Mouse (Mus musculus) heart, adult 2 months (tissue): ENCODE measurements around the gene Lrrc29. TPM values are rescaled to one million over a fixed set of nuclear protein-coding genes. Genes with fewer than 3 reads are reported as not detected.

Experiments
- DNase-seq, 2 experiments: peaks; one replicate each; pipeline ENCODE4 v3.0.0; 2021
- H3K27ac ChIP-seq: fragments of 200-600 bp; 2 replicates; pipeline ENCODE4 v1.8.1; 2022
- H3K27me3 ChIP-seq: fragments of 200-500 bp; 2 replicates; pipeline ENCODE4 v1.6.1; 2012; ENCODE audit warnings: mild to moderate bottlenecking, low read length, inconsistent platforms, mixed read lengths; ENCODE audit not compliant: control insufficient read depth, insufficient read depth
- H3K36me3 ChIP-seq: fragments of 200-500 bp; 2 replicates; pipeline ENCODE4 v1.6.1; 2012; ENCODE audit warnings: low read length, inconsistent platforms; ENCODE audit not compliant: control insufficient read depth, insufficient read depth
- H3K4me1 ChIP-seq: fragments of 200-500 bp; 2 replicates; pipeline ENCODE4 v1.6.1; 2011; ENCODE audit warnings: low read length; ENCODE audit not compliant: control insufficient read depth, insufficient read depth
- H3K4me3 ChIP-seq: fragments of 200-600 bp; 2 replicates; pipeline ENCODE4 v1.8.1; 2022
- H3K79me2 ChIP-seq: fragments of 200-500 bp; replicated peaks from 2 replicates; pipeline ENCODE4 v1.6.1; 2012; ENCODE audit warnings: mild to moderate bottlenecking, inconsistent platforms, low read length, moderate library complexity, mixed read lengths; ENCODE audit not compliant: control insufficient read depth, insufficient read depth
- H3K9ac ChIP-seq: fragments of 200-500 bp; 2 replicates; pipeline ENCODE4 v1.6.1; 2012; ENCODE audit warnings: low read depth, mild to moderate bottlenecking, control low read depth, inconsistent platforms, low read length, mixed read lengths
- CTCF ChIP-seq: fragments of 200-600 bp; IDR thresholded peaks from 2 replicates; pipeline ENCODE4 v1.8.1; 2022; ENCODE audit warnings: antibody characterized with exemption, mild to moderate bottlenecking, moderate library complexity
- EP300 ChIP-seq: fragments of 200-500 bp; IDR thresholded peaks from 2 replicates; pipeline ENCODE4 v1.6.1; 2011; ENCODE audit warnings: low read depth, low read length, control low read depth; ENCODE audit not compliant: insufficient read depth
- POLR2A ChIP-seq: fragments of 200-500 bp; IDR thresholded peaks from 2 replicates; pipeline ENCODE4 v1.6.1; 2011; ENCODE audit warnings: mild to moderate bottlenecking, low read depth, low read length, control low read depth; ENCODE audit not compliant: insufficient read depth
- WGBS: fragments of 180-500 bp; shearing (Covaris S2); methylation state at CpG from one replicate; pipeline ENCODE4 v1.1.7; 2018; 5-methylcytosine and 5-hydroxymethylcytosine counted together
- intact Hi-C: fragments of 180-260 bp; cut with DNase I; formaldehyde crosslinking; loops from one replicate; pipeline ENCODE4 v1.15.1; 2025
- polyA plus RNA-seq: library from polyadenylated mRNA; depleted of rRNA; stranded (reverse); fragments of >200 nt; gene quantifications from 2 replicates; pipeline ENCODE4 v1.2.3, GENCODE M21; 2012
- total RNA-seq, 2 experiments: library from RNA; stranded (reverse); gene quantifications; 2 replicates each; pipeline ENCODE4 v1.2.3; 2021

Lrrc29 gene
- total and polyA plus RNA-seq, 3 experiments: 0.93 to 2.2 (median 1.1) TPM

- H3K4me3 ChIP-seq: peak overlapping the region; percentile 61
- intact Hi-C loops: loop anchor here (2.0 kb wide), 1 partner anchor 64 kb away; the partner anchor contains the start of gene D230025D16Rik
- peak; percentile 94 for DNase-seq
- no peaks in the 10 kb centered on the region for H3K27me3 ChIP-seq
- TF ChIP-seq POLR2A: peak; percentile 25; the same call in 1 of the 2 replicates
- 0 out of 2 replicates have a peak, but pooled peaks have one; percentile 39 for TF ChIP-seq EP300
- TF ChIP-seq CTCF: peak; percentile 43
- peak overlapping the region; percentile 84 for H3K27ac ChIP-seq
- H3K36me3 ChIP-seq: no peaks in the 10 kb centered on the region
- 2% methylated on average over 53 of the region's 53 CpGs for WGBS
- H3K79me2 ChIP-seq: no peaks in the 10 kb centered on the region
- H3K9ac ChIP-seq: peak overlapping the region; percentile 68
- peaks cover 11% of the 10 kb centered on the region for H3K4me1 ChIP-seq
Observed at GRCm38 (mm10) chr8:105288958-105289732, 36.9 kb downstream of the Lrrc29 start.

- 90% methylated on average over 5 of the region's 5 CpGs for WGBS
- H3K4me1 ChIP-seq: peaks cover 11% of the 10 kb centered on the region
- H3K27ac ChIP-seq: no peak overlapping the region
- intact Hi-C loops: loop anchor here (2.0 kb wide), 1 partner anchor 63 kb away; the partner anchor contains the start of gene D230025D16Rik
- H3K4me3 ChIP-seq: no peak overlapping the region
- no peak overlapping the region for H3K9ac ChIP-seq
- no peaks in the 10 kb centered on the region for H3K36me3 ChIP-seq
- no peaks in the 10 kb centered on the region for H3K27me3 ChIP-seq
- TF ChIP-seq EP300: no peak
- TF ChIP-seq CTCF: no peak
- no peak for TF ChIP-seq POLR2A
- DNase-seq: no peak
- no peaks in the 10 kb centered on the region for H3K79me2 ChIP-seq
Observed at GRCm38 (mm10) chr8:105288231-105288630, 37.8 kb downstream of the Lrrc29 start.

- no peaks in the 10 kb centered on the region for H3K36me3 ChIP-seq
- no peak overlapping the region for H3K4me3 ChIP-seq
- intact Hi-C loops: no loop called here
- no peaks in the 10 kb centered on the region for H3K27me3 ChIP-seq
- no peak for TF ChIP-seq POLR2A
- TF ChIP-seq EP300: no peak
- no peak for TF ChIP-seq CTCF
- WGBS: 89% methylated on average over 4 of the region's 4 CpGs
- DNase-seq: no peak
- no peak overlapping the region for H3K9ac ChIP-seq
- H3K4me1 ChIP-seq: peaks cover 11% of the 10 kb centered on the region
- no peak overlapping the region for H3K27ac ChIP-seq
- H3K79me2 ChIP-seq: no peaks in the 10 kb centered on the region
Observed at GRCm38 (mm10) chr8:105286907-105287306, 39.2 kb downstream of the Lrrc29 start.

- Histone ChIP-seq H3K4me3 (no peak overlapping the region), H3K4me1 (peaks cover 8% of the 10 kb centered on the region), H3K27ac (no peak overlapping the region), H3K36me3 (no peaks in the 10 kb centered on the region), H3K79me2 (no peaks in the 10 kb centered on the region), H3K9ac (no peak overlapping the region), H3K27me3 (no peaks in the 10 kb centered on the region)
- TF ChIP-seq CTCF (no peak), EP300 (no peak), POLR2A (no peak)
- WGBS: 64% methylated on average over 12 of the region's 12 CpGs
- DNase-seq: no peak
- intact Hi-C loops: no loop called here
Observed at GRCm38 (mm10) chr8:105285514-105285913, 40.6 kb downstream of the Lrrc29 start.

- intact Hi-C loops: no loop called here
- Histone ChIP-seq H3K27me3 (no peaks in the 10 kb centered on the region), H3K4me3 (no peak overlapping the region), H3K4me1 (no peaks in the 10 kb centered on the region), H3K9ac (0 out of 2 replicates have a peak overlapping the region, but pooled peaks have one; percentile 37), H3K27ac (no peak overlapping the region), H3K79me2 (no peaks in the 10 kb centered on the region), H3K36me3 (no peaks in the 10 kb centered on the region)
- TF ChIP-seq CTCF: peak; percentile 74
- TF ChIP-seq EP300: peak; percentile 38; the same call in 1 of the 2 replicates
- TF ChIP-seq POLR2A: no peak
- WGBS: 36% methylated on average over 23 of the region's 23 CpGs
- peak; percentile 53 to 68 for DNase-seq
Observed at GRCm38 (mm10) chr8:105283074-105283473, 43.0 kb downstream of the Lrrc29 start.

GRCm38 (mm10) chr8:105282239-105282638 is 43.8 kb downstream of the Lrrc29 start:
- no peak for DNase-seq
- no peaks in the 10 kb centered on the region for H3K79me2 ChIP-seq
- H3K36me3 ChIP-seq: no peaks in the 10 kb centered on the region
- 80% methylated on average over 4 of the region's 4 CpGs for WGBS
- intact Hi-C loops: no loop called here
- H3K27ac ChIP-seq: no peak overlapping the region
- H3K27me3 ChIP-seq: no peaks in the 10 kb centered on the region
- TF ChIP-seq POLR2A (no peak), EP300 (no peak), CTCF (no peak)
- no peak overlapping the region for H3K9ac ChIP-seq
- H3K4me3 ChIP-seq: no peak overlapping the region
- no peaks in the 10 kb centered on the region for H3K4me1 ChIP-seq
